Mouse (Mus musculus) testis, postnatal 14 days (tissue): ENCODE measurements at regions not wholly inside any gene's neighbourhood (a gene's known extent, or its start where the extent isn't known, plus 50 kb on each side); places are given as distances from the start of the nearest gene placed in this dataset.

Experiments used
- DNase-seq: peaks from one replicate; pipeline ENCODE4 v3.0.0; 2021; ENCODE audit warnings: low spot score

DNA sequence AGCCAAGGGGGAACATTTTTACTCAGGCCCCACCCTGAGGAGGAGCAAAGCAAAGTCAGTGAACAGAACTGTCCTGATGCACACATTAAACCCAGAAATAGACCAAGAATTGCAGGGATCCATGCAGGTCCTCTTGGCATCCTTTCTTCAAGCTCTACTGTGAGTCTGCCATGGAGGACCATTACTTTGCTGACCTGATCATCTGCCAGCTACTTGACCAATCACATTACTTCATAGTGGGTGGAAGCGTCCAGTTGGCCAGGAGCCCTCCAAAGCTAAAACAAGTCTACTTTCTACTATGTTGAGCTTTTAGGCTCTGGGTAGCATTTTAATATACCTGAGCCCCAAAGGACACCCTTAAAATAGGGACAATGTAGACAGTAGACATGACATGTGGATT lies 98.6 kb upstream of the Lgalsl start:
- DNase-seq, result no peak

GRCm38 (mm10) chr11:20930045-20930444 lies 99.2 kb upstream of the Lgalsl start:
- no peak for DNase-seq

GRCm38 (mm10) chr11:20930573-20930972 lies 99.7 kb upstream of the Lgalsl start:
- DNase-seq, result no peak

- DNase-seq, result no peak
Measured at GRCm38 (mm10) chr11:20934191-20935062, 103.6 kb upstream of the Lgalsl start.

DNA sequence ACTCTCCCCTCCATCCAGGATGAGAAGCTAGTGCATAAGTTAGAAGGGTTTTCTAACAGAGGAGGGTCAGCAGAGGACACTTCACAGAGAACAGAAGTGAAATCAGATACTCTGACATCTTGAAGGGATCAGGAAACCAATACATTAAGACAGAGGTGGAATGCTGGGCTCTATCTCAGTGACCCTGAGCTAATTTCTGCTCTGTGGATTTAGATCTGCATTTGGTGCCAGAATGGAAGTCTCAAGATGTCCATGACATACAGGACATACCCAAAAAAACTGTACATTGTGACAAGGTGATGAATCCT lies 104.2 kb upstream of the Lgalsl start:
- no peak for DNase-seq

GRCm38 (mm10) chr11:20935910-20936309 lies 105.1 kb upstream of the Lgalsl start:
- DNase-seq, result no peak

GRCm38 (mm10) chr11:20936996-20937395 lies 106.1 kb upstream of the Lgalsl start:
- DNase-seq, result no peak

GRCm38 (mm10) chr11:20937942-20938341 lies 107.1 kb upstream of the Lgalsl start:
- DNase-seq, result no peak

GRCm38 (mm10) chr11:20939644-20940043 lies 108.8 kb upstream of the Lgalsl start:
- no peak for DNase-seq

DNA sequence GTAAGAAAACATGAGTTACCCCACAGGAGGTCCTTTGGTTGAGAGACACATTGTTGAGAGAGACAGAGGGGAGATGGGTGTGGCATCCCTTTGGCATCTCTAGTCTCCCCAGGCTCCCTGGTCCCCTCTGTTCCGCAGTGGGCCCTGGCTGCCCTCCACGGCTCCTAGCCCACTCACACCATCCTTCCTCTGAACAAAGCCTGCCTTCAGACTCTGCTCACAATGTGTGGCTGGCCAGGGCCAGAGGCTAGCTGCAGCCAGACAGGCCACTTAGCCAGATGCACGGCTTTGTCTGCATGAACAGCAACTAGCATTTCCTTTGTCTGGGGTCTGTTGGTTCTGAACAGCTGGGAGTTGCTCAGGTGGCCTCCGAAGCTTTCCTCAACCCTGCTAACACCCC lies 110.7 kb upstream of the Lgalsl start:
- no peak for DNase-seq

- DNase-seq, result no peak
Measured at GRCm38 (mm10) chr11:20955561-20955960, 124.7 kb upstream of the Lgalsl start.

DNA sequence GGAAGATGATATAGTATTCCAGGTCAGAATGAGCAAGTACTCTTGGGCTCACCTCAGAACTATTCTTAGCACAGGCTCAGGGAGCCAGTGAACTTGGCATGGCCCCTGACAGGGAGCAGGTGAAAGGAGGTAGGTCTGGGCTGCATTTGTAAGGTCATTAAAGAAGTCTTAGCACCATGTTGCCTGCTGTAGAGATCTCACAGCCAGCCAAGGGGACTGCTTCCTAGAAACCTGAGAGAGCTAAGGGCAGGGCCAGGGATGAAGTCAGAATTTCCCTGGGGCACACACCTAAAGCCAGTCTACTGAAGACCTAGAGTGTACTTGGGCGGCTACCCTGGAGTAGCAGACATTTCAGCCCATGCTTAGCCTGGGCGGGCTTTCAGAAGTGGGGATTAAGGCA lies 126.9 kb upstream of the Lgalsl start:
- DNase-seq, result no peak

DNA sequence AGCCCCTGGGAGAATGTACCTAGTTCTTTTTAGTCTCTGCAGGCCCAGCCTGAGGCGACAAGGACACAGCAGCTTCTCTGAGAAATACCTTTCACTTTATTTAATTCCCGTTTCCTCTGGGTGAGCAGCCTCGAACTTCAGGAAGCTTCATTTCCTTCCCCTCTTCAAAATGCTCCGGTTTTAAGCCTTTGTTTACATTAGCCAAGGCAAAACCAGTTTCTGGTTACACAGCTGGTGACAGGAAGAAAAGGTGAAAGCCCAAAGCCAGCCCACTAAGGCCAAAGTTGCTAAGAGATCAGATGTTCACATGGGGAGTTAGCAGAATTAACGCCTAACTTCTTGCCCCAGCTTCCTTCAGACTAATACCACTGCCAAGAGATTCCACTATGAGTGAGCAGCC lies 127.4 kb upstream of the Lgalsl start:
- DNase-seq, result no peak

DNA sequence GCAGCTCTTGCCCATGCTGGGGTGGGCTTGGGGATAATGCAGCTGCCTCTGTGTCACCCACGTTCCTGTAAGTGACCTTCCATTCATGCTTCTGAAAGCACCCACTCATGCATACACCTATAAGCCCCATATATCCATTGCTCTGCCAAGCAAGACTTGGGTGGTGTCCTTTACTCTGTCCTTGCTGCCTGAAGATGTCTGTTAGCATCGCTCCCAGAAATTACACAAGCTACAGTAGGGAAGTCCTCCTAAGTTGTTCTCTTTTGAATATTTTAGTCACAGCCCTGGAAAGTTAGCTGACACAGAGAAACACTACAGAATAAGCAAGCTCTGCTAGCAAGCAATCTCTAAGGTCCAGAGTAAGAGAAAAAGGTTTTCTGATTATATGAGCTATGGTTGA lies 129.2 kb upstream of the Lgalsl start:
- DNase-seq, result no peak

DNA sequence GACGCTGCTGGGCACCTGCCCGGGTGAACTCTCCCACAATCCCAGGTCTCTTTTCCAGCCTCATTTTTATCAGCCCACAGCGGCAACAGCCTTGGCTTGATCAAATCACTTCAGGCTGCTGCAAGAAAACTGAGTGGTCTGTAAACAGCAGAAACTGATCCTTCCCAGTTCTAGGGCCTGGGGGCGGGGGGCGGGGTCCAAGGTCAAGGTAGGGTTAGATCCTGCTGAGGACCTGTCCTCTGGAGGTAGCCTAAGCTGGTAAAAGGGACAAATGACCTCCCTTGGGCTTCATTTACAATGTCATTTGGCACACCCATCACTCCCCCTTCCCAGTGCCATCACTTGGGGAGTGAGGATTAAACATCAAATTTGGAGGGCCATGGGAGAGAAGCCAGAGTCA lies 129.9 kb upstream of the Lgalsl start:
- no peak for DNase-seq

- DNase-seq, result no peak
Measured at GRCm38 (mm10) chr11:20961626-20962025, 129.5 kb upstream of the Peli1 start.

GRCm38 (mm10) chr11:20965575-20966239 lies 125.4 kb upstream of the Peli1 start:
- no peak for DNase-seq

- no peak for DNase-seq
Measured at GRCm38 (mm10) chr11:20967321-20967984, 123.6 kb upstream of the Peli1 start.

- DNase-seq, result no peak
Measured at GRCm38 (mm10) chr11:20968341-20968740, 122.8 kb upstream of the Peli1 start.

GRCm38 (mm10) chr11:20973141-20973540 lies 118.0 kb upstream of the Peli1 start:
- DNase-seq, result no peak

- no peak for DNase-seq
Measured at GRCm38 (mm10) chr11:20981588-20981987, 109.5 kb upstream of the Peli1 start.

DNA sequence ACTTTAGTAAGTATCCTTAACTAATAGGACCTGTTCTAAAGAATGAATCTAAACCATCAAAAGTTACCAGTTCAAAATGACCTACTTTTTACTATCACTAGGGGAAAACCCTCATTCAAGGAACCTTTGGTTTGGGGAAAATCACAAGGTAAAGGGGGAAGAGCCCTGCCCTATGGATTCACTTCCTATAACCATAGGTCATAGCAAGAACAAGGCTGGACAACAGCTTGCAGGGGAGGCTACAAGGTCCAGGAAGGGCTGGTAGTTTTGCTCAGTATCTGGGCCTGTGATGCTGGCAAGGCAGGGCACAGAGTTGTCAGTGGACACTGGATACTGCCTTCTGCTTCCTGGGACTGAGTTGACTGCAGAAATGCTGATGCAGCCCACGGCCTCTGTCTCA lies 109.1 kb upstream of the Peli1 start:
- DNase-seq, result no peak

GRCm38 (mm10) chr11:20982500-20982899 lies 108.6 kb upstream of the Peli1 start:
- no peak for DNase-seq
